Mouse (Mus musculus): ENCODE data around the gene Gpx1. TPM values are rescaled to one million over a fixed set of nuclear protein-coding genes. Genes with fewer than 3 reads are reported as not detected.
A peak's percentile ranks its signal among the peaks of the same experiment; 100 is the strongest.
"Not testable (repeated sequence)": the region's sequence is repeated elsewhere in the genome, so short reads cannot be mapped to it uniquely, and the experiment has no call there.

Gene Gpx1
- polyA plus RNA-seq, 1 experiment from 2014 or later: 1,315 TPM

DNA sequence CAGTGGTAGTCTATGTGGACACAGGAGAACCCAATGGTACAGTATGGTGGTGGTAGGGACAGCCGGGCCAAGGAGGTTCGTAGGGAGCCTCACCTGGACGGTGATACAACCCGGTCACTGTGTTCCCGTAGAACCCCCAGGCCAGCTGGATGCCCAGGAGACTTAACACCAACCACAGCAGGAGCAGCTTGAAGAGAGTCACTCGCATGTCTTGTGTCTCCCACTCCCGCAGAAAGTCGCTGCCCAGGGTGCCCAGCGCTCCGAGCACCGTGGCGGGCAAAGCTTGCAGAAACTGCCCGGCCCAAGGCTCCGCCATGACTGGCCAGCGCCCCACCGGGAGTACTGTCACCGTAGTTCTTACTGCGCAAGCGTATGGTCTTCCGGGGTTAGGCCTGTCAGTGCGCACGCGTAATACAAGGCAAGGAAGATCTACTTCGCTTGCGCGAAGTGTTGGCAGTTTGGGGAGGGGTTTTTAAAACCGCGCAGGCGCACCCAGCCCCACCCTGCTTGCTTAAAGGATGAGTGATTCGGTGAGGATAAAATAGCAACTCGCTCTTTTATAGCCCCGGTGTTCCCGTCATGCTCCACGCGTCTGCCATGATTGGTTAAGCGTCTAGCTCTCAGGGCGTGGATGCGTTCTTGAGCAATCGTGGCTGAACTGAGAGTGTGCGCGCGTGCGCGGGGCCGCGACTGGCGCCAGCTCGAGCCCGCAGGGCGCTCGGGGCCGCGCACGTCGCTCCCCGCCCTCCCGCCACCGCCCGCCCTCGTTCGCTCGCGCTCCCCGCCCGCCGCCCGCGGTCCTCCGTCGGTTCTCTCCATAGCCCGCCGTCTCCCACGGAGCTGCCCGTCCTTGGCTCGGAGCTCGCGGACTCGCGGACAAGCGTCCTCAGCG is 32.8 kb upstream of the Gpx1 start, which contains the start of the genes Rhoa and Tcta:
TSS of gene Rhoa (plus strand) at position 501 of the 892 bp plus-strand sequence.
TSS of gene Tcta (minus strand) at position 532 of the 892 bp plus-strand sequence.
- no peaks in the 10 kb centered on the region for H3K27me3 ChIP-seq (replicated peaks; ENCODE audit: control insufficient read depth, insufficient read depth, low read length)
- peaks cover 14% of the 10 kb centered on the region for H3K4me1 ChIP-seq (ENCODE audit: control insufficient read depth, insufficient read depth, low read length)
- peak; percentile 93 for ATAC-seq
- under 1% methylated on average over 81 of the region's 81 CpGs for WGBS
- peaks cover 8% of the 10 kb centered on the region; the same call in 1 of the 2 replicates for H3K36me3 ChIP-seq (ENCODE audit: control insufficient read depth, insufficient read depth, low read length)
- peak within 1 kb of the TSS; percentile 100 for H3K9ac ChIP-seq (ENCODE audit: low read depth, low read length)
- H3K4me3 ChIP-seq (ENCODE audit: low read length): peak within 1 kb of the TSS; percentile 92
- H3K4me2 ChIP-seq (ENCODE audit: low read depth, low read length): peak within 1 kb of the TSS; percentile 69
- no peaks in the 10 kb centered on the region for H3K9me3 ChIP-seq (ENCODE audit: control insufficient read depth, low read length)
- peak within 1 kb of the TSS; percentile 100 for H3K27ac ChIP-seq (ENCODE audit: low read length)

- no peaks in the 10 kb centered on the region for H3K27me3 ChIP-seq (replicated peaks; ENCODE audit: control insufficient read depth, insufficient read depth, low read length)
- H3K4me3 ChIP-seq (ENCODE audit: low read length): peak overlapping the region; percentile 92
- peak overlapping the region; percentile 30; the same call in 1 of the 2 replicates for H3K4me2 ChIP-seq (ENCODE audit: low read depth, low read length)
- H3K9me3 ChIP-seq (ENCODE audit: control insufficient read depth, low read length): no peaks in the 10 kb centered on the region
- H3K4me1 ChIP-seq (ENCODE audit: control insufficient read depth, insufficient read depth, low read length): peaks cover 14% of the 10 kb centered on the region
- peak overlapping the region; percentile 100 for H3K27ac ChIP-seq (ENCODE audit: low read length)
- H3K9ac ChIP-seq (ENCODE audit: low read depth, low read length): peak overlapping the region; percentile 100
- under 1% methylated on average over 49 of the region's 51 CpGs for WGBS
- peak; percentile 82 for ATAC-seq
- peaks cover 8% of the 10 kb centered on the region; the same call in 1 of the 2 replicates for H3K36me3 ChIP-seq (ENCODE audit: control insufficient read depth, insufficient read depth, low read length)
These were observed 32.1 kb upstream of the Gpx1 start for GRCm38 (mm10) chr9:108306571-108306980.

GRCm38 (mm10) chr9:108307021-108307807 is 31.5 kb upstream of the Gpx1 start:
- ATAC-seq: no peak
- peak overlapping the region; percentile 92 for H3K4me3 ChIP-seq (ENCODE audit: low read length)
- no peaks in the 10 kb centered on the region for H3K27me3 ChIP-seq (replicated peaks; ENCODE audit: control insufficient read depth, insufficient read depth, low read length)
- peaks cover 14% of the 10 kb centered on the region for H3K4me1 ChIP-seq (ENCODE audit: control insufficient read depth, insufficient read depth, low read length)
- no peaks in the 10 kb centered on the region for H3K9me3 ChIP-seq (ENCODE audit: control insufficient read depth, low read length)
- H3K9ac ChIP-seq (ENCODE audit: low read depth, low read length): peak overlapping the region; percentile 100
- H3K27ac ChIP-seq (ENCODE audit: low read length): peak overlapping the region; percentile 100
- H3K36me3 ChIP-seq (ENCODE audit: control insufficient read depth, insufficient read depth, low read length): peaks cover 8% of the 10 kb centered on the region; the same call in 1 of the 2 replicates
- WGBS: 9% methylated on average over 12 of the region's 12 CpGs
- H3K4me2 ChIP-seq (ENCODE audit: low read depth, low read length): peak overlapping the region; percentile 55

GRCm38 (mm10) chr9:108308141-108308540 is 30.6 kb upstream of the Gpx1 start:
- Histone ChIP-seq H3K36me3 (ENCODE audit: control insufficient read depth, insufficient read depth, low read length) (peaks cover 2% of the 10 kb centered on the region; the same call in 1 of the 2 replicates), H3K27ac (ENCODE audit: low read length) (no peak overlapping the region), H3K27me3 (replicated peaks; ENCODE audit: control insufficient read depth, insufficient read depth, low read length) (no peaks in the 10 kb centered on the region), H3K9me3 (ENCODE audit: control insufficient read depth, low read length) (no peaks in the 10 kb centered on the region), H3K9ac (ENCODE audit: low read depth, low read length) (peak overlapping the region; percentile 48; the same call in 1 of the 2 replicates), H3K4me3 (ENCODE audit: low read length) (peak overlapping the region; percentile 44), H3K4me1 (ENCODE audit: control insufficient read depth, insufficient read depth, low read length) (peaks cover 14% of the 10 kb centered on the region), H3K4me2 (ENCODE audit: low read depth, low read length) (peak overlapping the region; percentile 55)
- 44% methylated on average over 2 of the region's 2 CpGs for WGBS
- no peak for ATAC-seq

DNA sequence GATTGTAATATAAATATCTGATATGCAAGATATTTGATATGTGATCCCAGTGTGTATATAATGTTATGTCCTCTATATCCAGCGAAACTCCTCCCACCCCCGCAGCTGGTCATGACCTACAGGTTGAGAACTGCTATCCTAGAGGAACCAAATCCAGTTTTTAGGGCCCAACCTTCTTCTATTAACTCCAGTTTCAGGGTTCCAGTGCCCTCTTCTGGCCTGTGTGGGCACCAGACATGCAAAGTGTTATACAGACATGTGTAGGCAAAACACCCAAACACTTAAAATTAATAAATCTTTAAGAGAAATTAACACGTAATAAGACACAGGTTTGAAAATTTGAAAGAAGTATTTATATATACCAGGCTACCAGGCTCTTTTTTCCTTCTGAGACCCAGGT is 21.1 kb upstream of the Gpx1 start:
- Histone ChIP-seq H3K9ac (ENCODE audit: low read depth, low read length) (no peak overlapping the region), H3K4me3 (ENCODE audit: low read length) (no peak overlapping the region), H3K9me3 (ENCODE audit: control insufficient read depth, low read length) (no peaks in the 10 kb centered on the region), H3K27ac (ENCODE audit: low read length) (no peak overlapping the region), H3K4me2 (ENCODE audit: low read depth, low read length) (no peak overlapping the region), H3K36me3 (ENCODE audit: control insufficient read depth, insufficient read depth, low read length) (peaks cover 3% of the 10 kb centered on the region; the same call in 1 of the 2 replicates), H3K27me3 (replicated peaks; ENCODE audit: control insufficient read depth, insufficient read depth, low read length) (no peaks in the 10 kb centered on the region), H3K4me1 (ENCODE audit: control insufficient read depth, insufficient read depth, low read length) (no peaks in the 10 kb centered on the region)
- ATAC-seq: no peak
- WGBS: 93% methylated on average over 3 of the region's 3 CpGs

- no peak for ATAC-seq
- Histone ChIP-seq H3K9me3 (ENCODE audit: control insufficient read depth, low read length) (no peaks in the 10 kb centered on the region), H3K4me1 (ENCODE audit: control insufficient read depth, insufficient read depth, low read length) (no peaks in the 10 kb centered on the region), H3K9ac (ENCODE audit: low read depth, low read length) (no peak overlapping the region), H3K36me3 (ENCODE audit: control insufficient read depth, insufficient read depth, low read length) (peaks cover 3% of the 10 kb centered on the region; the same call in 1 of the 2 replicates), H3K27ac (ENCODE audit: low read length) (no peak overlapping the region), H3K4me3 (ENCODE audit: low read length) (no peak overlapping the region), H3K27me3 (replicated peaks; ENCODE audit: control insufficient read depth, insufficient read depth, low read length) (no peaks in the 10 kb centered on the region), H3K4me2 (ENCODE audit: low read depth, low read length) (no peak overlapping the region)
- 79% methylated on average over 2 of the region's 2 CpGs for WGBS
These were observed 20.2 kb upstream of the Gpx1 start for GRCm38 (mm10) chr9:108318462-108318861.

GRCm38 (mm10) chr9:108322054-108322453 is 16.6 kb upstream of the Gpx1 start:
- H3K4me2 ChIP-seq (ENCODE audit: low read depth, low read length); H3K9ac ChIP-seq (ENCODE audit: low read depth, low read length); H3K9me3 ChIP-seq (ENCODE audit: control insufficient read depth, low read length); ATAC-seq; H3K27me3 ChIP-seq (replicated peaks; ENCODE audit: control insufficient read depth, insufficient read depth, low read length); H3K36me3 ChIP-seq (ENCODE audit: control insufficient read depth, insufficient read depth, low read length); H3K4me1 ChIP-seq (ENCODE audit: control insufficient read depth, insufficient read depth, low read length); H3K27ac ChIP-seq (ENCODE audit: low read length); H3K4me3 ChIP-seq (ENCODE audit: low read length): not testable (repeated sequence)
- WGBS: 90% methylated on average over 7 of the region's 7 CpGs

DNA sequence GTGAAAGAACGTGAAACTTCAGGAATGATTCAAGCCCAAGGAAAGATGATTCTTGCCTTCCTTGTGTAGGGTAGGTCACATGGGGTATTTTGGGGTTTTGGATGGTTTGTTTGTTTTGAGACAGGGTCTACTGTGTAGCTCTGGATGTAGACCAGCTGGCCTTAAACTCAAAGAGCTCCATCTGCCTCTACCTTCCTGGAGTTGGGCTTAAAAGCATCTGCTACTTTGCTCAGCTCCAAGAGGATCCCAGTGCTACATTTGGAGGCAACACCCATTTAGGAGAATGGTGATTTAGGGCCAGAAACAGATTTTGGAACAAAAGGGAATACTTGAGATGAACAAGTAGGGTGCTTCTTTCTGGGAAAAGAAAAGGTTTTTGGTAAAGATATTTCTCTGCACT is 13.9 kb upstream of the Gpx1 start:
- peaks cover 6% of the 10 kb centered on the region; the same call in 1 of the 2 replicates for H3K36me3 ChIP-seq (ENCODE audit: control insufficient read depth, insufficient read depth, low read length)
- no peak overlapping the region for H3K9ac ChIP-seq (ENCODE audit: low read depth, low read length)
- H3K4me2 ChIP-seq (ENCODE audit: low read depth, low read length): no peak overlapping the region
- no peaks in the 10 kb centered on the region for H3K27me3 ChIP-seq (replicated peaks; ENCODE audit: control insufficient read depth, insufficient read depth, low read length)
- no peak overlapping the region for H3K27ac ChIP-seq (ENCODE audit: low read length)
- H3K4me1 ChIP-seq (ENCODE audit: control insufficient read depth, insufficient read depth, low read length): no peaks in the 10 kb centered on the region
- H3K9me3 ChIP-seq (ENCODE audit: control insufficient read depth, low read length): no peaks in the 10 kb centered on the region
- WGBS: 91% methylated on average over 1 of the region's 1 CpGs
- H3K4me3 ChIP-seq (ENCODE audit: low read length): no peak overlapping the region
- no peak for ATAC-seq

DNA sequence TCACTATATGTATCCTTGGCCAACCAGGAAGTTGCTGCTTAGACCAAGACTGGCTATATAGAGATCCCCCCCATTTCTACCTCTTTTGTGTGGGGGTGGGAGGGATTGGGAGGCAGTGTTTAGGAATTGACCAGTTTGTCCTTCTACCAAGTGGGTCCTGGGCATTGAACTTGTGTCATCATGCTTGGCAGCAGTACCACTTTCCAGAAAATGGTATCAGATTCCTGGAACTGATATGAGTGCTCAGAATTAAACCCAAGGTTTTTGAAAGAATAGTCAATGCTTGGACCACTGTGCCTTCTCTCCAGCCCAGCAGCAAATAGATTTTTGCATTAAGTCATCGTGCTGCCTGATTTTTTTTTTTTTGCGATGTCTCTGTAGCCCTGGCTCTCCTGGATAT is 12.9 kb upstream of the Gpx1 start:
- Histone ChIP-seq H3K4me1 (ENCODE audit: control insufficient read depth, insufficient read depth, low read length) (no peaks in the 10 kb centered on the region), H3K4me3 (ENCODE audit: low read length) (no peak overlapping the region), H3K27me3 (replicated peaks; ENCODE audit: control insufficient read depth, insufficient read depth, low read length) (no peaks in the 10 kb centered on the region), H3K4me2 (ENCODE audit: low read depth, low read length) (no peak overlapping the region), H3K9me3 (ENCODE audit: control insufficient read depth, low read length) (no peaks in the 10 kb centered on the region), H3K27ac (ENCODE audit: low read length) (no peak overlapping the region), H3K9ac (ENCODE audit: low read depth, low read length) (no peak overlapping the region), H3K36me3 (ENCODE audit: control insufficient read depth, insufficient read depth, low read length) (peaks cover 8% of the 10 kb centered on the region; the same call in 1 of the 2 replicates)
- WGBS: 96% methylated on average over 2 of the region's 2 CpGs
- no peak for ATAC-seq

Measured in intestine, embryonic 16.5 days (tissue).